Mouse (Mus musculus): Measurements from ENCODE around the gene Gm10337. TPM values are rescaled to one million over a fixed set of nuclear protein-coding genes. Genes with fewer than 3 reads are reported as not detected.
A peak's percentile ranks its signal among the peaks of the same experiment; 100 is the strongest.

Gm10337 gene
- total and polyA plus RNA-seq, 3 experiments = not detected

DNA sequence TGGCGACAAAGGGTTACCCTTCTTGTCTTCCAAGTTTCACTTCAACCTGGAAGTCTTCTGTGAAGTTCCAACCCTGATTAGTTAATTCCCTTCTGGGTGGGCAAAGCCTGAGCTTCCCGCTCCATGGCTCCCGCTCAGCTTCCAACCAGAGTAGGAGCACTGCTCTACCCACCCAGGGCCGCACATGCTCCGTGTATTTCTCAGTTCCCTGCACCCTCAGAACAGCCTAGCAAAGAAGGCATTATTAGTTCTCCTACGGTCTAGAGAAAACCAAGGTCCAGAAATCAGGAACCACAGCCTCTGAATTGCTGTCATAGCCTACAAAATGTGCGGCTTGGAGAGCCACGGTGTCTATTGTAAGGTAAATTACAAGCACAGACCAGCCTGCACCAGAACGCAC, 6.6 kb downstream of the Gm10337 start:
- Histone ChIP-seq H3K27me3 (replicated peaks) (no peaks in the 10 kb centered on the region), H3K79me2 (replicated peaks; ENCODE audit: control insufficient read depth, extremely low read depth, insufficient read depth, poor library complexity, severe bottlenecking) (no peaks in the 10 kb centered on the region), H3K4me3 (replicated peaks in 1 of 3; ENCODE audit: low read depth in 2 of 3, low read length in 2 of 3, poor library complexity in 1 of 3) (peak overlapping the region; percentile 8 to 74 (median 40)), H3K9me3 (replicated peaks; ENCODE audit: low read length) (no peaks in the 10 kb centered on the region), H3K4me1 (ENCODE audit: control insufficient read depth in 1 of 2, insufficient read depth in 2 of 2) (peaks cover 21 to 48% of the 10 kb centered on the region in 2 experiments), H3K36me3 (replicated peaks in 1 of 2; ENCODE audit: control insufficient read depth in 1 of 2, insufficient read depth in 1 of 2, low read length in 1 of 2) (peaks cover 3 to 18% of the 10 kb centered on the region in 2 experiments), H3K27ac (ENCODE audit: insufficient read depth, low read depth) (no peak overlapping the region), H3K9ac (ENCODE audit: insufficient read depth, low read depth) (peak overlapping the region; percentile 52), H3K4me2 (ENCODE audit: insufficient read depth, low read depth, poor library complexity, severe bottlenecking) (peak overlapping the region; percentile 94)
- dilution Hi-C loops (cut with MboI; ENCODE audit: extremely low pct_ligation_motif_present, extremely low pct_unique_long_range_greater_than_20kb, low sequenced_read_pairs) (no loop called here), in situ Hi-C loops (cut with MboI; ENCODE audit: low pct_ligation_motif_present, low pct_unique_long_range_greater_than_20kb, low sequenced_read_pairs) (no loop called here)
- no peak for DNase-seq (ENCODE audit: extremely low read depth)
- no peak for TF ChIP-seq NRF1 (IDR thresholded peaks at IDR 0.05; ENCODE audit: low read depth, low read length)
- TF ChIP-seq E2F4 (IDR thresholded peaks at IDR 0.05; ENCODE audit: insufficient replicate concordance, low read depth, low read length) = no peak
- TF ChIP-seq MAX (IDR thresholded peaks at IDR 0.05; ENCODE audit: low read length) = 0 out of 2 replicates have a peak, but pooled peaks have one; percentile 0
- TF ChIP-seq MEF2A (IDR thresholded peaks at IDR 0.05; ENCODE audit: borderline replicate concordance, low read depth, low read length) = no peak
- TF ChIP-seq BHLHE40 (IDR thresholded peaks at IDR 0.05; ENCODE audit: low read depth, low read length) = no peak
- TF ChIP-seq CHD2 (IDR thresholded peaks at IDR 0.05; ENCODE audit: low read length) = no peak
- no peak for TF ChIP-seq HCFC1 (IDR thresholded peaks at IDR 0.05; ENCODE audit: low read depth, low read length)
- no peak for TF ChIP-seq ETS1 (conservative IDR thresholded peaks at IDR 0.05; ENCODE audit: low read depth, low read length)
- no peak for TF ChIP-seq MXI1 (IDR thresholded peaks at IDR 0.05; ENCODE audit: low read depth, low read length)

- Histone ChIP-seq H3K27me3 (replicated peaks) (no peaks in the 10 kb centered on the region), H3K79me2 (replicated peaks; ENCODE audit: control insufficient read depth, extremely low read depth, insufficient read depth, poor library complexity, severe bottlenecking) (no peaks in the 10 kb centered on the region), H3K36me3 (replicated peaks in 1 of 2; ENCODE audit: control insufficient read depth in 1 of 2, insufficient read depth in 1 of 2, low read length in 1 of 2) (peaks cover 0 to 12% of the 10 kb centered on the region in 2 experiments), H3K4me2 (ENCODE audit: insufficient read depth, low read depth, poor library complexity, severe bottlenecking) (peak overlapping the region; percentile 94), H3K4me1 (ENCODE audit: control insufficient read depth in 1 of 2, insufficient read depth in 2 of 2) (peaks cover 21 to 49% of the 10 kb centered on the region in 2 experiments), H3K4me3 (replicated peaks in 1 of 3; ENCODE audit: low read depth in 2 of 3, low read length in 2 of 3, poor library complexity in 1 of 3) (peak overlapping the region; percentile 39 to 74 (median 40)), H3K9ac (ENCODE audit: insufficient read depth, low read depth) (peak overlapping the region; percentile 52), H3K9me3 (replicated peaks; ENCODE audit: low read length) (no peaks in the 10 kb centered on the region), H3K27ac (ENCODE audit: insufficient read depth, low read depth) (no peak overlapping the region)
- in situ Hi-C loops (cut with MboI; ENCODE audit: low pct_ligation_motif_present, low pct_unique_long_range_greater_than_20kb, low sequenced_read_pairs) (no loop called here), dilution Hi-C loops (cut with MboI; ENCODE audit: extremely low pct_ligation_motif_present, extremely low pct_unique_long_range_greater_than_20kb, low sequenced_read_pairs) (no loop called here)
- peak; percentile 78 for DNase-seq (ENCODE audit: extremely low read depth)
- peak; percentile 93 for TF ChIP-seq USF1 (IDR thresholded peaks at IDR 0.05; ENCODE audit: low read depth, low read length)
- no peak for TF ChIP-seq POLR2A (IDR thresholded peaks at IDR 0.05; ENCODE audit: low read depth, low read length)
- no peak for TF ChIP-seq GABPA (IDR thresholded peaks at IDR 0.05; ENCODE audit: insufficient replicate concordance, low read depth, low read length)
- no peak for TF ChIP-seq PAX5 (IDR thresholded peaks at IDR 0.05; ENCODE audit: low read length)
- TF ChIP-seq BHLHE40 (IDR thresholded peaks at IDR 0.05; ENCODE audit: low read depth, low read length) = peak; percentile 92
- TF ChIP-seq RAD21 (IDR thresholded peaks at IDR 0.05; ENCODE audit: low read depth, low read length) = no peak
- TF ChIP-seq MEF2A (IDR thresholded peaks at IDR 0.05; ENCODE audit: borderline replicate concordance, low read depth, low read length) = peak; percentile 98
- peak; percentile 75 for TF ChIP-seq JUN (IDR thresholded peaks at IDR 0.05; ENCODE audit: insufficient read depth, low read depth, low read length)
- TF ChIP-seq HCFC1 (IDR thresholded peaks at IDR 0.05; ENCODE audit: low read depth, low read length) = peak; percentile 43
- TF ChIP-seq SMC3 (IDR thresholded peaks at IDR 0.05; ENCODE audit: low read depth, low read length) = no peak
- no peak for TF ChIP-seq MYC (IDR thresholded peaks at IDR 0.05; ENCODE audit: low read depth, low read length)
- no peak for TF ChIP-seq E2F4 (IDR thresholded peaks at IDR 0.05; ENCODE audit: insufficient replicate concordance, low read depth, low read length)
- TF ChIP-seq USF2 (conservative IDR thresholded peaks at IDR 0.05; ENCODE audit: low read depth, low read length) = peak; percentile 84
- TF ChIP-seq ZKSCAN1 (IDR thresholded peaks at IDR 0.05; ENCODE audit: borderline replicate concordance, low read depth, low read length) = no peak
- TF ChIP-seq MAZ (IDR thresholded peaks at IDR 0.05; ENCODE audit: low read depth, low read length) = no peak
- TF ChIP-seq MAFK (IDR thresholded peaks at IDR 0.05; ENCODE audit: insufficient replicate concordance, low read length) = no peak
- peak; percentile 83 for TF ChIP-seq TBP (conservative IDR thresholded peaks at IDR 0.05; ENCODE audit: low read depth, low read length)
- no peak; the same call in 1 of the 2 replicates for TF ChIP-seq MAX (IDR thresholded peaks at IDR 0.05; ENCODE audit: low read length)
- peak; percentile 46; the same call in 1 of the 2 replicates for TF ChIP-seq ELF1 (IDR thresholded peaks at IDR 0.05; ENCODE audit: low read depth, low read length)
- peak; percentile 67; the same call in 1 of the 2 replicates for TF ChIP-seq SIN3A (IDR thresholded peaks at IDR 0.05; ENCODE audit: low read length)
- 0 out of 2 replicates have a peak, but pooled peaks have one; percentile 16 for TF ChIP-seq ETS1 (conservative IDR thresholded peaks at IDR 0.05; ENCODE audit: low read depth, low read length)
- TF ChIP-seq CHD2 (IDR thresholded peaks at IDR 0.05; ENCODE audit: low read length) = peak; percentile 69; the same call in 1 of the 2 replicates
- no peak for TF ChIP-seq POLR2AphosphoS2 (IDR thresholded peaks at IDR 0.05; ENCODE audit: low read depth, low read length)
- peak; percentile 89 for TF ChIP-seq MXI1 (IDR thresholded peaks at IDR 0.05; ENCODE audit: low read depth, low read length)
These were observed 7.2 kb downstream of the Gm10337 start for GRCm38 (mm10) chr15:102510590-102511284.

All from CH12.LX (cell line).